Mouse (Mus musculus): ENCODE results near the gene Fzd4. TPM values are rescaled to one million over a fixed set of nuclear protein-coding genes. Genes with fewer than 3 reads are reported as not detected.

Fzd4 gene
- polyA plus RNA-seq, 1 experiment, result 5.0 TPM

GRCm38 (mm10) chr7:89433893-89434616 lies 29.9 kb downstream of the Fzd4 start:
- Histone ChIP-seq H3ac (ENCODE audit: control insufficient read depth, insufficient read length) (no peak overlapping the region), H3K4me2 (ENCODE audit: low read depth) (no peak overlapping the region), H3K79me2 (ENCODE audit: control insufficient read depth, insufficient read depth) (no peaks in the 10 kb centered on the region), H3K36me3 (ENCODE audit: control insufficient read depth, insufficient read depth) (no peaks in the 10 kb centered on the region), H3K4me3 (no peak overlapping the region), H3K27me3 (ENCODE audit: control insufficient read depth, insufficient read depth, insufficient read length) (no peaks in the 10 kb centered on the region)
- TF ChIP-seq TCF3 (IDR thresholded peaks at IDR 0.05; ENCODE audit: insufficient read length, low read depth), result no peak
- TF ChIP-seq MYOD1 (IDR thresholded peaks at IDR 0.05; ENCODE audit: control insufficient read depth in 1 of 3, insufficient read length in 2 of 3, low read depth in 2 of 3), result no peak
- TF ChIP-seq SRF (IDR thresholded peaks at IDR 0.05; ENCODE audit: control insufficient read depth, insufficient read length, low read depth), result no peak
- no peak for TF ChIP-seq REST (IDR thresholded peaks at IDR 0.05; ENCODE audit: insufficient read depth, insufficient read length)
- no peak for TF ChIP-seq POLR2A (IDR thresholded peaks at IDR 0.05; ENCODE audit: insufficient read length, low read depth)
- TF ChIP-seq POLR2AphosphoS2 (IDR thresholded peaks at IDR 0.05; ENCODE audit: insufficient read length, low read depth), result no peak
- no peak for TF ChIP-seq MAX (IDR thresholded peaks at IDR 0.05; ENCODE audit: low read depth)
- TF ChIP-seq CEBPB (IDR thresholded peaks at IDR 0.05; ENCODE audit: insufficient read depth, poor library complexity, severe bottlenecking), result no peak
- no peak for TF ChIP-seq MYOG (IDR thresholded peaks at IDR 0.05; ENCODE audit: control insufficient read depth in 1 of 3, insufficient read depth in 1 of 3, insufficient read length in 2 of 3, low read depth in 2 of 3)
- no peak for TF ChIP-seq TCF12 (IDR thresholded peaks at IDR 0.05; ENCODE audit: insufficient read depth, poor library complexity, severe bottlenecking)
- TF ChIP-seq USF1 (IDR thresholded peaks at IDR 0.05; ENCODE audit: low read depth), result no peak
- no peak for TF ChIP-seq E2F4 (IDR thresholded peaks at IDR 0.05; ENCODE audit: insufficient read depth)

- H3K4me3 ChIP-seq, result no peak overlapping the region
- TF ChIP-seq POLR2A (IDR thresholded peaks at IDR 0.05; ENCODE audit: insufficient read length, low read depth), result no peak
- no peak for TF ChIP-seq MYOG (IDR thresholded peaks at IDR 0.05; ENCODE audit: control insufficient read depth in 1 of 3, insufficient read depth in 1 of 3, insufficient read length in 2 of 3, low read depth in 2 of 3)
- TF ChIP-seq POLR2AphosphoS2 (IDR thresholded peaks at IDR 0.05; ENCODE audit: insufficient read length, low read depth), result no peak
- no peak for TF ChIP-seq MAX (IDR thresholded peaks at IDR 0.05; ENCODE audit: low read depth)
- TF ChIP-seq MYOD1 (IDR thresholded peaks at IDR 0.05; ENCODE audit: control insufficient read depth in 1 of 3, insufficient read length in 2 of 3, low read depth in 2 of 3), result no peak
- no peak for TF ChIP-seq TCF12 (IDR thresholded peaks at IDR 0.05; ENCODE audit: insufficient read depth, poor library complexity, severe bottlenecking)
- TF ChIP-seq REST (IDR thresholded peaks at IDR 0.05; ENCODE audit: insufficient read depth, insufficient read length), result no peak
- TF ChIP-seq E2F4 (IDR thresholded peaks at IDR 0.05; ENCODE audit: insufficient read depth), result no peak
- no peak for TF ChIP-seq SRF (IDR thresholded peaks at IDR 0.05; ENCODE audit: control insufficient read depth, insufficient read length, low read depth)
- no peak for TF ChIP-seq CEBPB (IDR thresholded peaks at IDR 0.05; ENCODE audit: insufficient read depth, poor library complexity, severe bottlenecking)
- TF ChIP-seq USF1 (IDR thresholded peaks at IDR 0.05; ENCODE audit: low read depth), result no peak
- TF ChIP-seq TCF3 (IDR thresholded peaks at IDR 0.05; ENCODE audit: insufficient read length, low read depth), result no peak
- H3K4me2 ChIP-seq (ENCODE audit: low read depth), result no peak overlapping the region
- no peaks in the 10 kb centered on the region for H3K36me3 ChIP-seq (ENCODE audit: control insufficient read depth, insufficient read depth)
- no peak overlapping the region for H3ac ChIP-seq (ENCODE audit: control insufficient read depth, insufficient read length)
- H3K27me3 ChIP-seq (ENCODE audit: control insufficient read depth, insufficient read depth, insufficient read length), result no peaks in the 10 kb centered on the region
- no peaks in the 10 kb centered on the region for H3K79me2 ChIP-seq (ENCODE audit: control insufficient read depth, insufficient read depth)
These were observed 32.2 kb downstream of the Fzd4 start for GRCm38 (mm10) chr7:89436404-89436803.

- TF ChIP-seq MYOG (IDR thresholded peaks at IDR 0.05; ENCODE audit: control insufficient read depth in 1 of 3, insufficient read depth in 1 of 3, insufficient read length in 2 of 3, low read depth in 2 of 3), result no peak
- no peak for TF ChIP-seq MAX (IDR thresholded peaks at IDR 0.05; ENCODE audit: low read depth)
- no peak for TF ChIP-seq TCF3 (IDR thresholded peaks at IDR 0.05; ENCODE audit: insufficient read length, low read depth)
- no peak for TF ChIP-seq MYOD1 (IDR thresholded peaks at IDR 0.05; ENCODE audit: control insufficient read depth in 1 of 3, insufficient read length in 2 of 3, low read depth in 2 of 3)
- no peak for TF ChIP-seq REST (IDR thresholded peaks at IDR 0.05; ENCODE audit: insufficient read depth, insufficient read length)
- no peak for TF ChIP-seq E2F4 (IDR thresholded peaks at IDR 0.05; ENCODE audit: insufficient read depth)
- TF ChIP-seq TCF12 (IDR thresholded peaks at IDR 0.05; ENCODE audit: insufficient read depth, poor library complexity, severe bottlenecking), result no peak
- no peak for TF ChIP-seq POLR2AphosphoS2 (IDR thresholded peaks at IDR 0.05; ENCODE audit: insufficient read length, low read depth)
- TF ChIP-seq SRF (IDR thresholded peaks at IDR 0.05; ENCODE audit: control insufficient read depth, insufficient read length, low read depth), result no peak
- Histone ChIP-seq H3ac (ENCODE audit: control insufficient read depth, insufficient read length) (no peak overlapping the region), H3K79me2 (ENCODE audit: control insufficient read depth, insufficient read depth) (no peaks in the 10 kb centered on the region), H3K36me3 (ENCODE audit: control insufficient read depth, insufficient read depth) (no peaks in the 10 kb centered on the region), H3K27me3 (ENCODE audit: control insufficient read depth, insufficient read depth, insufficient read length) (no peaks in the 10 kb centered on the region), H3K4me2 (ENCODE audit: low read depth) (no peak overlapping the region), H3K4me3 (no peak overlapping the region)
These were observed 33.4 kb downstream of the Fzd4 start for GRCm38 (mm10) chr7:89437589-89437988.

GRCm38 (mm10) chr7:89441291-89441690 lies 37.1 kb downstream of the Fzd4 start:
- H3K36me3 ChIP-seq (ENCODE audit: control insufficient read depth, insufficient read depth), result no peaks in the 10 kb centered on the region
- H3K27me3 ChIP-seq (ENCODE audit: control insufficient read depth, insufficient read depth, insufficient read length), result no peaks in the 10 kb centered on the region
- H3K4me2 ChIP-seq (ENCODE audit: low read depth), result peak overlapping the region; percentile 43
- H3K4me3 ChIP-seq, result no peak overlapping the region
- TF ChIP-seq POLR2AphosphoS2 (IDR thresholded peaks at IDR 0.05; ENCODE audit: insufficient read length, low read depth) (no peak), CEBPB (IDR thresholded peaks at IDR 0.05; ENCODE audit: insufficient read depth, poor library complexity, severe bottlenecking) (no peak), SRF (IDR thresholded peaks at IDR 0.05; ENCODE audit: control insufficient read depth, insufficient read length, low read depth) (no peak), MAX (IDR thresholded peaks at IDR 0.05; ENCODE audit: low read depth) (no peak), TCF3 (IDR thresholded peaks at IDR 0.05; ENCODE audit: insufficient read length, low read depth) (no peak), USF1 (IDR thresholded peaks at IDR 0.05; ENCODE audit: low read depth) (no peak), TCF12 (IDR thresholded peaks at IDR 0.05; ENCODE audit: insufficient read depth, poor library complexity, severe bottlenecking) (no peak), REST (IDR thresholded peaks at IDR 0.05; ENCODE audit: insufficient read depth, insufficient read length) (no peak)
- no peaks in the 10 kb centered on the region for H3K79me2 ChIP-seq (ENCODE audit: control insufficient read depth, insufficient read depth)
- no peak overlapping the region for H3ac ChIP-seq (ENCODE audit: control insufficient read depth, insufficient read length)

Measured in myocyte (in vitro differentiated cells).